Mouse (Mus musculus) frontal cortex, adult (tissue): ENCODE results near the gene Zcchc17.
A peak's percentile ranks its signal among the peaks of the same experiment; 100 is the strongest.

Experiments used
- ATAC-seq: cut with Nextera tagmentation; 2 replicates; pipeline ENCODE4 v1.9.2; 2017; ENCODE audit warnings: mild to moderate bottlenecking, moderate library complexity, mixed read lengths; ENCODE audit not compliant: low TSS enrichment

The Zcchc17 gene

GRCm38 (mm10) chr4:130359486-130360237 is at the start of gene Zcchc17, which contains the start of gene Snrnp40:
Gene Zcchc17, minus strand, starts transcription at chr4:130359943.
Gene Snrnp40, plus strand, starts transcription at chr4:130360132.
- peak; percentile 99 for ATAC-seq

GRCm38 (mm10) chr4:130391265-130391664 is 31.5 kb upstream of the Zcchc17 start:
- ATAC-seq: no peak

GRCm38 (mm10) chr4:130389927-130390326 is 30.2 kb upstream of the Zcchc17 start:
- no peak for ATAC-seq

- no peak for ATAC-seq
These were observed 29.8 kb upstream of the Zcchc17 start for GRCm38 (mm10) chr4:130389496-130389895.

- ATAC-seq: no peak; the same call in 1 of the 2 replicates
These were observed 27.5 kb upstream of the Zcchc17 start for GRCm38 (mm10) chr4:130387256-130387655.

- no peak for ATAC-seq
These were observed 20.7 kb upstream of the Zcchc17 start for GRCm38 (mm10) chr4:130380418-130380817.

GRCm38 (mm10) chr4:130379181-130379580 is 19.4 kb upstream of the Zcchc17 start:
- peak; percentile 57; the same call in 1 of the 2 replicates for ATAC-seq

- ATAC-seq: peak; percentile 73; the same call in 1 of the 2 replicates
These were observed 17.8 kb upstream of the Zcchc17 start for GRCm38 (mm10) chr4:130377500-130377899.

GRCm38 (mm10) chr4:130376675-130377074 is 16.9 kb upstream of the Zcchc17 start:
- ATAC-seq: no peak

- peak; percentile 35; the same call in 1 of the 2 replicates for ATAC-seq
These were observed 471 bp upstream of the Zcchc17 start for GRCm38 (mm10) chr4:130360238-130360590.

GRCm38 (mm10) chr4:130357946-130358345 is 1.8 kb downstream of the Zcchc17 start:
- ATAC-seq: no peak

- ATAC-seq: no peak
These were observed 7.2 kb downstream of the Zcchc17 start for GRCm38 (mm10) chr4:130352588-130352987.

GRCm38 (mm10) chr4:130350690-130351422 is 8.9 kb downstream of the Zcchc17 start:
- ATAC-seq: no peak

GRCm38 (mm10) chr4:130349666-130350065 is 10.1 kb downstream of the Zcchc17 start:
- no peak for ATAC-seq

- peak; percentile 64; the same call in 1 of the 2 replicates for ATAC-seq
These were observed 18.1 kb downstream of the Zcchc17 start for GRCm38 (mm10) chr4:130341691-130342090.

GRCm38 (mm10) chr4:130335867-130336266 is 23.9 kb downstream of the Zcchc17 start:
- no peak for ATAC-seq

GRCm38 (mm10) chr4:130327366-130327765 is 32.4 kb downstream of the Zcchc17 start:
- no peak for ATAC-seq

- ATAC-seq: no peak
These were observed 34.3 kb downstream of the Zcchc17 start for GRCm38 (mm10) chr4:130325446-130325845.

GRCm38 (mm10) chr4:130323607-130324006 is 36.1 kb downstream of the Zcchc17 start:
- ATAC-seq: no peak

- ATAC-seq: no peak
These were observed 36.6 kb downstream of the Zcchc17 start for GRCm38 (mm10) chr4:130323165-130323564.

- ATAC-seq: no peak
These were observed 37.2 kb downstream of the Zcchc17 start for GRCm38 (mm10) chr4:130322567-130322966.

GRCm38 (mm10) chr4:130321640-130322039 is 38.1 kb downstream of the Zcchc17 start:
- ATAC-seq: no peak

GRCm38 (mm10) chr4:130319564-130319963 is 40.2 kb downstream of the Zcchc17 start:
- ATAC-seq: no peak
